Mouse (Mus musculus) heart, embryonic 14.5 days (tissue): ENCODE data around the gene Camk2d. TPM values are rescaled to one million over a fixed set of nuclear protein-coding genes. Genes with fewer than 3 reads are reported as not detected.

Source experiments
- ATAC-seq: fragments of 200-750 bp; cut with Nextera tagmentation; 2 replicates; pipeline ENCODE4 v1.8.0; 2017; ENCODE audit warnings: low read depth, moderate TSS enrichment; ENCODE audit not compliant: insufficient number of reproducible peaks, insufficient read depth, low FRiP score
- H3K27ac ChIP-seq, 2 experiments: fragments of 200-500 bp in 1 of 2; fragments of 300-500 bp in 1 of 2; sonication (generic) in 1 of 2; replicated peaks in 1 of 2; 2 replicates each; pipeline ENCODE4 v1.5.1; 2012 to 2014; ENCODE audit warnings: low read depth in 2 of 2, low read length in 2 of 2, control low read depth in 1 of 2, mild to moderate bottlenecking in 1 of 2, mixed read lengths in 1 of 2; ENCODE audit not compliant: control insufficient read depth in 1 of 2, insufficient read depth in 1 of 2
- H3K27me3 ChIP-seq: fragments of 300-500 bp; sonication (generic); 2 replicates; pipeline ENCODE4 v1.6.1; 2014; ENCODE audit warnings: mild to moderate bottlenecking, low read length, control low read depth; ENCODE audit not compliant: control insufficient read depth, insufficient read depth
- H3K36me3 ChIP-seq: fragments of 300-500 bp; sonication (generic); 2 replicates; pipeline ENCODE4 v1.6.1; 2014; ENCODE audit warnings: mild to moderate bottlenecking, control low read depth, low read length, mixed read lengths; ENCODE audit not compliant: control insufficient read depth, insufficient read depth
- H3K4me1 ChIP-seq, 2 experiments: fragments of 200-500 bp in 1 of 2; fragments of 300-500 bp in 1 of 2; sonication (generic) in 1 of 2; 2 replicates each; pipeline ENCODE4 v1.6.1; 2012 to 2014; ENCODE audit warnings: low read length in 2 of 2, control low read depth in 1 of 2, mixed read lengths in 1 of 2; ENCODE audit not compliant: control insufficient read depth in 2 of 2, insufficient read depth in 2 of 2
- H3K4me2 ChIP-seq: fragments of 300-500 bp; sonication (generic); 2 replicates; pipeline ENCODE4 v1.6.1; 2014; ENCODE audit warnings: mild to moderate bottlenecking, low read length
- H3K4me3 ChIP-seq, 2 experiments: fragments of 200-500 bp in 1 of 2; fragments of 300-500 bp in 1 of 2; sonication (generic) in 1 of 2; 2 replicates each; pipeline ENCODE4 v1.5.1; 2012 to 2014; ENCODE audit warnings: low read length in 2 of 2, mild to moderate bottlenecking in 2 of 2, control low read depth in 1 of 2, low read depth in 1 of 2, moderate library complexity in 1 of 2; ENCODE audit not compliant: control insufficient read depth in 1 of 2, insufficient read depth in 1 of 2
- H3K9ac ChIP-seq: fragments of 300-500 bp; sonication (generic); 2 replicates; pipeline ENCODE4 v1.6.1; 2014; ENCODE audit warnings: mild to moderate bottlenecking, low read length
- H3K9me3 ChIP-seq: fragments of 300-500 bp; sonication (generic); 2 replicates; pipeline ENCODE4 v1.6.1; 2016; ENCODE audit warnings: low read length, control low read depth; ENCODE audit not compliant: control insufficient read depth
- WGBS: fragments of 180-500 bp; shearing (Covaris S2); extraction: QIAGEN DNeasy Blood & Tissue Kit; methylation state at CpG from one replicate; pipeline ENCODE4 v1.1.7; 2014; 5-methylcytosine and 5-hydroxymethylcytosine counted together
- polyA plus RNA-seq: library from polyadenylated mRNA; unstranded; fragments of >200 nt; fragmentation: Nextera tagmentation; extraction: Ambion mirVana; gene quantifications from 2 replicates; pipeline ENCODE4 v1.2.1, GENCODE M21; 2014

The Camk2d gene
- polyA plus RNA-seq, 1 experiment from 2014 or later = 149 TPM

DNA sequence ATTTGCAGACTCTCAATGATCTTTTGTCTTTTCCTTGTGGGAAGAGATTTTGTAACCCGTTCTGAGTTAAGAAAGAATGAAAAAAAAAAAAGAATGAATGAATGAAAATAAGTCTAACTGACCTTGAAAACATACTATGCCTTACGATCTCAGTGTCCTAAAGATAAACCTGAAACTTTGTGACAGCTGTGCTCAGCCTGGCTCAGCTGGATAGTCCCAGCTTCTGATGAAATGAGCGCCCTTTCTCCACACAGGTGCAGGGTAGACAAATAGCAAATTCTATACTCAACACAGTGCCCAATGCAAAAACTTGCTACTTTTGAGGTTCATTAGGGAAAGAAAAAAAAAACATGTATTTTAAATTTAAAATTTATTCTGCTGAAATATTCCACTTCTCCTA is 213.8 kb downstream of the Camk2d start:
- H3K27me3 ChIP-seq = no peaks in the 10 kb centered on the region
- WGBS = 61% methylated on average over 3 of the region's 3 CpGs
- H3K36me3 ChIP-seq = peaks cover 27% of the 10 kb centered on the region
- no peak overlapping the region for H3K27ac ChIP-seq
- ATAC-seq = no peak
- H3K4me3 ChIP-seq = no peak overlapping the region
- H3K9ac ChIP-seq = no peak overlapping the region
- H3K4me1 ChIP-seq = 0 out of 4 replicates have a peak, but pooled peaks cover 2 to 8% of the 10 kb centered on the region in 2 experiments
- H3K4me2 ChIP-seq = no peak overlapping the region
- H3K9me3 ChIP-seq = no peaks in the 10 kb centered on the region

GRCm38 (mm10) chr3:126810372-126811090 is 214.4 kb downstream of the Camk2d start:
- Histone ChIP-seq H3K4me3 (no peak overlapping the region), H3K4me1 (0 out of 4 replicates have a peak, but pooled peaks cover 2 to 4% of the 10 kb centered on the region in 2 experiments), H3K4me2 (no peak overlapping the region), H3K36me3 (peaks cover 25% of the 10 kb centered on the region), H3K27ac (no peak overlapping the region), H3K27me3 (no peaks in the 10 kb centered on the region), H3K9me3 (no peaks in the 10 kb centered on the region), H3K9ac (no peak overlapping the region)
- no peak for ATAC-seq
- WGBS = 89% methylated on average over 5 of the region's 5 CpGs

GRCm38 (mm10) chr3:126811646-126812045 is 215.5 kb downstream of the Camk2d start:
- ATAC-seq = no peak
- WGBS = 88% methylated on average over 3 of the region's 3 CpGs
- no peaks in the 10 kb centered on the region for H3K9me3 ChIP-seq
- H3K27ac ChIP-seq = no peak overlapping the region
- peaks cover 4 to 10% of the 10 kb centered on the region in 2 experiments; a peak in 2 of 4 replicates for H3K4me1 ChIP-seq
- no peak overlapping the region for H3K9ac ChIP-seq
- H3K27me3 ChIP-seq = no peaks in the 10 kb centered on the region
- no peak overlapping the region for H3K4me3 ChIP-seq
- H3K4me2 ChIP-seq = no peak overlapping the region
- peaks cover 31% of the 10 kb centered on the region for H3K36me3 ChIP-seq

GRCm38 (mm10) chr3:126822374-126822773 is 226.3 kb downstream of the Camk2d start:
- no peaks in the 10 kb centered on the region for H3K4me1 ChIP-seq
- H3K9me3 ChIP-seq = no peaks in the 10 kb centered on the region

DNA sequence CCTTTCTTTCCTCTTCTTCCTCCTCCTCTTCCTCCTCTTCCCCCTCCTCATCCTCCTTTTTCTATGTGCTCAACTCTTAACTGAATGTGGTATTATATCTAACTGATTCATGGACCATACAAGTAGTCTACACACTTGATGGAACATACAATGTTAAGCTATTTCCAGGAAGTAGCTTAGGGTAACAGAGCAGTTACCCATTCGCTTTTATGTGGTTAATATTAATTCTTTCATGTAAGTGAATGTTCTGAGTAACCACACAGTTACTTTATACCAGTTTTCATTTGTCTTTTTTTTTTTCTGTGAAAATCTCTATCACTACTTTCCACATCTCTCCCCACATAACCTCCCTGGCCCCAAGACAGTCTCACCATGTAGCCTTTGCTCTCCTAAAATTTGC is 228.8 kb downstream of the Camk2d start:
- WGBS = 83% methylated on average over 1 of the region's 1 CpGs
- no peaks in the 10 kb centered on the region for H3K4me1 ChIP-seq
- H3K27ac ChIP-seq = no peak overlapping the region
- H3K4me2 ChIP-seq = no peak overlapping the region
- no peaks in the 10 kb centered on the region for H3K9me3 ChIP-seq
- no peak overlapping the region for H3K4me3 ChIP-seq
- ATAC-seq = no peak
- no peaks in the 10 kb centered on the region for H3K27me3 ChIP-seq
- no peak overlapping the region for H3K9ac ChIP-seq
- peaks cover 18% of the 10 kb centered on the region for H3K36me3 ChIP-seq

More at GRCm38 (mm10) chr3:126822374-126822773, 226.3 kb downstream of the Camk2d start:
- 89% methylated on average over 3 of the region's 3 CpGs for WGBS
- no peak overlapping the region for H3K27ac ChIP-seq
- H3K36me3 ChIP-seq = peaks cover 25% of the 10 kb centered on the region
- H3K4me3 ChIP-seq = no peak overlapping the region
- H3K9ac ChIP-seq = no peak overlapping the region
- H3K27me3 ChIP-seq = no peaks in the 10 kb centered on the region
- no peak for ATAC-seq
- H3K4me2 ChIP-seq = no peak overlapping the region

- no peak overlapping the region for H3K9ac ChIP-seq
- no peak overlapping the region for H3K27ac ChIP-seq
- no peak overlapping the region for H3K4me3 ChIP-seq
- 0 out of 2 replicates have a peak, but pooled peaks cover 8% of the 10 kb centered on the region for H3K36me3 ChIP-seq
- H3K4me2 ChIP-seq = no peak overlapping the region
- 93% methylated on average over 2 of the region's 2 CpGs for WGBS
- peaks cover 1 to 3% of the 10 kb centered on the region in 2 experiments for H3K4me1 ChIP-seq
- no peaks in the 10 kb centered on the region for H3K9me3 ChIP-seq
- no peaks in the 10 kb centered on the region for H3K27me3 ChIP-seq
- ATAC-seq = no peak
Measured at GRCm38 (mm10) chr3:126826172-126826571, 230.1 kb downstream of the Camk2d start.

DNA sequence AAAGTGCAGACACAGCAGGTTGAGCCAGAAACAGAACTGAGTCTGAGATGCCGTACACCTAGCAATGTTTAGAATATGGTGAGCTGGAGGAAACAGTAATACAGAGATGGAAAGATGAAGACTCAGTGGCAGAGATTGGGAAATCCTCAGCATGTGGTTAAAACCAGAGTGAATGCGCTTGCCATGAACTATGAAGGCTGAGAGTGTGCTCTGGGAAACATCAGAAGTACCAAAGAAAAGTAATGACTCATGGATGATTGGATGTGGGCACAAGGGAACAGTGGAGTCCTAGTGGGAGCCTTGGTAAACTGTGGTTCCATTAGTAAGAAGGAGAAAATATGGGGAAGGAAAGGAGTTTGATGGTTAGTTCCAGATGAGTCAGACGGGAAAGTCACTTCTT is 231.8 kb downstream of the Camk2d start:
- H3K4me3 ChIP-seq = no peak overlapping the region
- 98% methylated on average over 3 of the region's 3 CpGs for WGBS
- no peak for ATAC-seq
- H3K4me2 ChIP-seq = no peak overlapping the region
- H3K9me3 ChIP-seq = no peaks in the 10 kb centered on the region
- no peak overlapping the region for H3K9ac ChIP-seq
- no peak overlapping the region for H3K27ac ChIP-seq
- H3K36me3 ChIP-seq = peaks cover 9% of the 10 kb centered on the region; the same call in 1 of the 2 replicates
- H3K4me1 ChIP-seq = peaks cover 7 to 8% of the 10 kb centered on the region in 2 experiments
- H3K27me3 ChIP-seq = no peaks in the 10 kb centered on the region

- Histone ChIP-seq H3K4me3 (no peak overlapping the region), H3K4me1 (peaks cover 7 to 8% of the 10 kb centered on the region in 2 experiments), H3K9me3 (no peaks in the 10 kb centered on the region), H3K4me2 (no peak overlapping the region), H3K27me3 (no peaks in the 10 kb centered on the region), H3K36me3 (peaks cover 16% of the 10 kb centered on the region), H3K27ac (no peak overlapping the region), H3K9ac (no peak overlapping the region)
- WGBS = 50% methylated on average over 2 of the region's 2 CpGs
- no peak for ATAC-seq
Measured at GRCm38 (mm10) chr3:126829817-126830216, 233.7 kb downstream of the Camk2d start.
